Mouse (Mus musculus) cerebellum, adult 2 months (tissue): ENCODE results near the gene Fgf23.

Experiments
- CTCF ChIP-seq: fragments of 200-500 bp; IDR thresholded peaks from 2 replicates; pipeline ENCODE4 v1.5.1; 2011; ENCODE audit warnings: low read depth, mild to moderate bottlenecking, control low read depth, low read length, moderate library complexity, borderline replicate concordance; ENCODE audit not compliant: insufficient read depth
- POLR2A ChIP-seq: fragments of 200-500 bp; IDR thresholded peaks from 2 replicates; pipeline ENCODE4 v1.6.1; 2011; ENCODE audit warnings: low read length, control low read depth, borderline replicate concordance; ENCODE audit not compliant: insufficient read depth

- TF ChIP-seq POLR2A (no peak), CTCF (no peak)
These were observed 33.5 kb downstream of the Fgf23 start for GRCm38 (mm10) chr6:127106189-127106588.
